Mouse (Mus musculus) left cerebral cortex, postnatal 10 days (tissue): ENCODE measurements around the gene 2010109A12Rik. TPM values are rescaled to one million over a fixed set of nuclear protein-coding genes. Genes with fewer than 3 reads are reported as not detected.

ENCODE experiments used
- DNase-seq, 2 experiments: peaks; one replicate each; pipeline ENCODE4 v3.0.0; 2021 to 2022; ENCODE audit warnings: low spot score in 2 of 2, mixed read lengths in 1 of 2; ENCODE audit errors: extremely low spot score in 1 of 2
- intact Hi-C: fragments of 180-260 bp; cut with DNase I; formaldehyde crosslinking; loops from one replicate; pipeline ENCODE4 v1.15.1; 2025
- total RNA-seq, 2 experiments: library from RNA; stranded (reverse); gene quantifications; 2 replicates each; pipeline ENCODE4 v1.2.3; 2021

2010109A12Rik gene
- under 1 TPM in 1 of 2 experiments, not detected in 1; 0.95 TPM for total RNA-seq

GRCm38 (mm10) chr5:93206109-93207005 lies at the start of gene 2010109A12Rik, which contains the start of gene Ccni:
TSS of gene 2010109A12Rik (plus strand) at chr5:93206518.
TSS of gene Ccni (minus strand) at chr5:93206495.
- intact Hi-C loops: loop anchor here (1.0 kb wide), 1 partner anchor 60 kb away; no protein-coding TSS in a partner anchor
- peak; percentile 92 to 97 for DNase-seq

- peak in 1 of 2 experiments; percentile 45 for DNase-seq
- intact Hi-C loops: loop anchor here (2.0 to 10.0 kb wide), 2 partner anchors 69 to 199 kb away; no protein-coding TSS in a partner anchor
These were observed 42.8 kb upstream of the 2010109A12Rik start for GRCm38 (mm10) chr5:93163541-93163940.

GRCm38 (mm10) chr5:93167919-93168516 lies 38.3 kb upstream of the 2010109A12Rik start:
- no peak for DNase-seq
- intact Hi-C loops: loop anchor here (5.0 to 10.0 kb wide), 4 partner anchors 171 to 486 kb away; partner anchors contain the start of gene Shroom3

- no peak for DNase-seq
- intact Hi-C loops: loop anchor here (5.0 to 10.0 kb wide), 4 partner anchors 171 to 486 kb away; partner anchors contain the start of gene Shroom3
These were observed 37.7 kb upstream of the 2010109A12Rik start for GRCm38 (mm10) chr5:93168654-93169053.

- DNase-seq: no peak
- intact Hi-C loops: no loop called here
These were observed 34.9 kb upstream of the 2010109A12Rik start for GRCm38 (mm10) chr5:93171420-93171819.

- intact Hi-C loops: no loop called here
- DNase-seq: no peak
These were observed 33.8 kb upstream of the 2010109A12Rik start for GRCm38 (mm10) chr5:93172536-93172935.

- DNase-seq: no peak
- intact Hi-C loops: no loop called here
These were observed 31.6 kb upstream of the 2010109A12Rik start for GRCm38 (mm10) chr5:93174675-93175074.

- no peak for DNase-seq
- intact Hi-C loops: no loop called here
These were observed 27.7 kb upstream of the 2010109A12Rik start for GRCm38 (mm10) chr5:93178616-93179015.

- DNase-seq: no peak
- intact Hi-C loops: no loop called here
These were observed 26.1 kb upstream of the 2010109A12Rik start for GRCm38 (mm10) chr5:93180252-93180651.

GRCm38 (mm10) chr5:93183311-93183710 lies 23.0 kb upstream of the 2010109A12Rik start:
- DNase-seq: no peak
- intact Hi-C loops: no loop called here

GRCm38 (mm10) chr5:93184548-93184947 lies 21.8 kb upstream of the 2010109A12Rik start:
- intact Hi-C loops: no loop called here
- no peak for DNase-seq

- no peak for DNase-seq
- intact Hi-C loops: no loop called here
These were observed 16.7 kb upstream of the 2010109A12Rik start for GRCm38 (mm10) chr5:93189607-93190006.

- no peak for DNase-seq
- intact Hi-C loops: no loop called here
These were observed 15.9 kb upstream of the 2010109A12Rik start for GRCm38 (mm10) chr5:93190428-93190827.

GRCm38 (mm10) chr5:93198232-93198631 lies 8.1 kb upstream of the 2010109A12Rik start:
- no peak for DNase-seq
- intact Hi-C loops: no loop called here

- intact Hi-C loops: loop anchor here (5.0 kb wide), 1 partner anchor 121 kb away; no protein-coding TSS in a partner anchor
- no peak for DNase-seq
These were observed 5.1 kb upstream of the 2010109A12Rik start for GRCm38 (mm10) chr5:93201181-93201580.

- peak; percentile 23 to 76 for DNase-seq
- intact Hi-C loops: loop anchor here (1.0 kb wide), 1 partner anchor 61 kb away; no protein-coding TSS in a partner anchor
These were observed 778 bp upstream of the 2010109A12Rik start for GRCm38 (mm10) chr5:93205371-93206108.

GRCm38 (mm10) chr5:93207006-93207348 lies 659 bp downstream of the 2010109A12Rik start:
- peak; percentile 38 to 64 for DNase-seq
- intact Hi-C loops: no loop called here

- no peak for DNase-seq
- intact Hi-C loops: no loop called here
These were observed 1.2 kb downstream of the 2010109A12Rik start for GRCm38 (mm10) chr5:93207555-93207954.

GRCm38 (mm10) chr5:93218375-93218774 lies 12.1 kb downstream of the 2010109A12Rik start:
- intact Hi-C loops: no loop called here

More at GRCm38 (mm10) chr5:93218375-93218774, 12.1 kb downstream of the 2010109A12Rik start:
- no peak for DNase-seq
